Mouse (Mus musculus): Measurements from ENCODE around the gene Tgif2lx2. TPM values are rescaled to one million over a fixed set of nuclear protein-coding genes. Genes with fewer than 3 reads are reported as not detected.

Tgif2lx2 gene
- not detected for total RNA-seq (2023)

DNA sequence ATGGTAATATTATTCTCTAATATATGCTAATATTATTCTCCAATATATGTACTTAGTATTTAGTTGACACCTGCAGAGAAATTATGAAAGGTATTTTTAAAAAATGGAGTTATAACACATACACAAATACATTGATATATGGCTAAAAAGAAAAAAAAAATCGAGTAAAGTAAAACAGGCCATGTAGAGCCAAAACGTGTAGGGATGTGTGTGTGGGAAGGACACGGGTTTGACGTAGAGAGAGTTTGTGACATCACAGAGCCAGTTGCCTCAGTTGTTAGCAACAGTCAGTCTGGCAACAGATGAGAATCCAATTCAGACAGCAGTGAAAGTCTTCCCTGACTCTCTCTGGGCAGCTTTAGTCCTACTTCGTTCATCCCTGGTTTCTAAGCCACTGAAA, at the start of gene Tgif2lx2:
TSS of gene Tgif2lx2 (plus strand) at position 301 of the 400 bp plus-strand sequence.

Other genes with a start within 250 kb of the Tgif2lx2 start
- not detected for gene Tgif2lx1, start 53.5 kb downstream of the Tgif2lx2 start, total RNA-seq (2023)